Mouse (Mus musculus) intestine, embryonic 15.5 days (tissue): ENCODE results near the gene Neurl2. TPM values are rescaled to one million over a fixed set of nuclear protein-coding genes. Genes with fewer than 3 reads are reported as not detected.
"Not testable (repeated sequence)": the region's sequence is repeated elsewhere in the genome, so short reads cannot be mapped to it uniquely, and the experiment has no call there.

Experiments
- ATAC-seq: fragments of 200-750 bp; cut with Nextera tagmentation; 2 replicates; pipeline ENCODE4 v1.8.0; 2017; ENCODE audit warnings: moderate TSS enrichment, moderate library complexity
- H3K27ac ChIP-seq: fragments of 300-500 bp; sonication (generic); 2 replicates; pipeline ENCODE4 v1.5.1; 2015; ENCODE audit warnings: mild to moderate bottlenecking, inconsistent platforms
- H3K27me3 ChIP-seq: fragments of 300-500 bp; sonication (generic); replicated peaks from 2 replicates; pipeline ENCODE4 v1.6.1; 2015; ENCODE audit warnings: inconsistent platforms
- H3K36me3 ChIP-seq: fragments of 300-500 bp; sonication (generic); 2 replicates; pipeline ENCODE4 v1.6.1; 2015; ENCODE audit warnings: inconsistent platforms
- H3K4me1 ChIP-seq: fragments of 300-500 bp; sonication (generic); replicated peaks from 2 replicates; pipeline ENCODE4 v1.6.1; 2015; ENCODE audit warnings: inconsistent platforms
- H3K4me2 ChIP-seq: fragments of 300-500 bp; sonication (generic); replicated peaks from 2 replicates; pipeline ENCODE4 v1.6.1; 2015; ENCODE audit warnings: mild to moderate bottlenecking, inconsistent platforms
- H3K4me3 ChIP-seq: fragments of 300-500 bp; sonication (generic); replicated peaks from 2 replicates; pipeline ENCODE4 v1.5.1; 2015; ENCODE audit warnings: inconsistent platforms
- H3K9ac ChIP-seq: fragments of 300-500 bp; sonication (generic); 2 replicates; pipeline ENCODE4 v1.6.1; 2015; ENCODE audit warnings: inconsistent platforms
- H3K9me3 ChIP-seq: fragments of 300-500 bp; sonication (generic); 2 replicates; pipeline ENCODE4 v1.6.1; 2016; ENCODE audit warnings: inconsistent platforms
- WGBS: fragments of 180-500 bp; shearing (Covaris S2); methylation state at CpG from one replicate; pipeline ENCODE4 v1.1.7; 2015; 5-methylcytosine and 5-hydroxymethylcytosine counted together
- polyA plus RNA-seq: library from polyadenylated mRNA; unstranded; fragments of >200 nt; fragmentation: Nextera tagmentation; extraction: Ambion mirVana; gene quantifications from 2 replicates; pipeline ENCODE4 v1.2.1, GENCODE M21; 2015

The Neurl2 gene
- polyA plus RNA-seq, 1 experiment from 2014 or later, result 6.8 TPM

GRCm38 (mm10) chr2:164856309-164857100 lies 23.2 kb upstream of the Neurl2 start:
- no peak for ATAC-seq
- no peaks in the 10 kb centered on the region for H3K36me3 ChIP-seq
- H3K27ac ChIP-seq, result no peak overlapping the region
- H3K9ac ChIP-seq, result peak overlapping the region; percentile 48
- H3K27me3 ChIP-seq, result peaks cover 30% of the 10 kb centered on the region
- no peaks in the 10 kb centered on the region for H3K9me3 ChIP-seq
- H3K4me1 ChIP-seq, result peaks cover 34% of the 10 kb centered on the region
- H3K4me3 ChIP-seq, result peak overlapping the region; percentile 44
- 2% methylated on average over 42 of the region's 42 CpGs for WGBS
- peak overlapping the region; percentile 93 for H3K4me2 ChIP-seq

- H3K9ac ChIP-seq, H3K4me2 ChIP-seq, H3K27ac ChIP-seq, H3K9me3 ChIP-seq, H3K4me3 ChIP-seq, H3K36me3 ChIP-seq, ATAC-seq: not testable (repeated sequence)
- Histone ChIP-seq H3K4me1 (peaks cover 29% of the 10 kb centered on the region), H3K27me3 (peaks cover 30% of the 10 kb centered on the region)
- WGBS, result 81% methylated on average over 5 of the region's 5 CpGs
Measured at GRCm38 (mm10) chr2:164855572-164855971, 22.3 kb upstream of the Neurl2 start.

GRCm38 (mm10) chr2:164850061-164850460 lies 16.8 kb upstream of the Neurl2 start:
- H3K4me2 ChIP-seq, result no peak overlapping the region
- no peaks in the 10 kb centered on the region for H3K9me3 ChIP-seq
- no peak overlapping the region for H3K4me3 ChIP-seq
- H3K9ac ChIP-seq, result no peak overlapping the region
- no peak overlapping the region for H3K27ac ChIP-seq
- no peaks in the 10 kb centered on the region for H3K4me1 ChIP-seq
- 82% methylated on average over 8 of the region's 8 CpGs for WGBS
- no peaks in the 10 kb centered on the region for H3K36me3 ChIP-seq
- H3K27me3 ChIP-seq, result peaks cover 5% of the 10 kb centered on the region; the same call in 1 of the 2 replicates
- ATAC-seq, result no peak

GRCm38 (mm10) chr2:164845782-164846181 lies 12.5 kb upstream of the Neurl2 start:
- no peak overlapping the region for H3K4me3 ChIP-seq
- no peak overlapping the region for H3K4me2 ChIP-seq
- no peaks in the 10 kb centered on the region for H3K9me3 ChIP-seq
- WGBS, result 48% methylated on average over 3 of the region's 3 CpGs
- H3K4me1 ChIP-seq, result no peaks in the 10 kb centered on the region
- no peaks in the 10 kb centered on the region for H3K27me3 ChIP-seq
- no peak overlapping the region for H3K9ac ChIP-seq
- ATAC-seq, result no peak
- H3K36me3 ChIP-seq, result no peaks in the 10 kb centered on the region
- no peak overlapping the region for H3K27ac ChIP-seq

- Histone ChIP-seq H3K36me3 (peaks cover 24% of the 10 kb centered on the region), H3K4me1 (peaks cover 13% of the 10 kb centered on the region), H3K27me3 (no peaks in the 10 kb centered on the region), H3K4me2 (peak overlapping the region; percentile 99), H3K9me3 (no peaks in the 10 kb centered on the region), H3K4me3 (peak overlapping the region; percentile 79; the same call in 1 of the 2 replicates), H3K9ac (no peak overlapping the region), H3K27ac (no peak overlapping the region)
- ATAC-seq, result no peak
- WGBS, result 98% methylated on average over 4 of the region's 4 CpGs
Measured at GRCm38 (mm10) chr2:164835164-164835563, 1.9 kb upstream of the Neurl2 start.

- Histone ChIP-seq H3K36me3 (peaks cover 20% of the 10 kb centered on the region), H3K9ac (peak overlapping the region; percentile 85), H3K4me2 (peak overlapping the region; percentile 99), H3K4me3 (peak overlapping the region; percentile 79), H3K27me3 (no peaks in the 10 kb centered on the region), H3K27ac (peak overlapping the region; percentile 92; the same call in 1 of the 2 replicates), H3K4me1 (peaks cover 13% of the 10 kb centered on the region), H3K9me3 (no peaks in the 10 kb centered on the region)
- no peak for ATAC-seq
- WGBS, result 35% methylated on average over 8 of the region's 8 CpGs
Measured at GRCm38 (mm10) chr2:164834531-164834930, 1.3 kb upstream of the Neurl2 start.

GRCm38 (mm10) chr2:164832748-164833301 lies 431 bp downstream of the Neurl2 start, which contains the start of gene Ctsa:
Gene Ctsa (plus strand): TSS chr2:164832873.
- WGBS, result under 1% methylated on average over 35 of the region's 35 CpGs

GRCm38 (mm10) chr2:164832032-164832747 lies 1.1 kb downstream of the Neurl2 start:
- H3K4me2 ChIP-seq, result peak overlapping the region; percentile 99
- H3K4me3 ChIP-seq, result peak overlapping the region; percentile 79
- peak overlapping the region; percentile 92 for H3K27ac ChIP-seq
- no peaks in the 10 kb centered on the region for H3K9me3 ChIP-seq
- no peak for ATAC-seq
- WGBS, result 57% methylated on average over 16 of the region's 16 CpGs
- H3K9ac ChIP-seq, result peak overlapping the region; percentile 85
- H3K36me3 ChIP-seq, result peaks cover 16% of the 10 kb centered on the region; the same call in 1 of the 2 replicates
- no peaks in the 10 kb centered on the region for H3K27me3 ChIP-seq
- peaks cover 13% of the 10 kb centered on the region for H3K4me1 ChIP-seq

More at GRCm38 (mm10) chr2:164832748-164833301, 431 bp downstream of the Neurl2 start, which contains the start of gene Ctsa:
- no peaks in the 10 kb centered on the region for H3K27me3 ChIP-seq
- peaks cover 13% of the 10 kb centered on the region for H3K4me1 ChIP-seq
- peak within 1 kb of the TSS; percentile 85 for H3K9ac ChIP-seq
- H3K4me2 ChIP-seq, result peak within 1 kb of the TSS; percentile 99
- H3K9me3 ChIP-seq, result no peaks in the 10 kb centered on the region
- peak within 1 kb of the TSS; percentile 92 for H3K27ac ChIP-seq
- H3K36me3 ChIP-seq, result peaks cover 11% of the 10 kb centered on the region
- ATAC-seq, result peak; percentile 74
- H3K4me3 ChIP-seq, result peak within 1 kb of the TSS; percentile 79

- Histone ChIP-seq H3K4me3 (no peak overlapping the region), H3K4me2 (no peak overlapping the region), H3K9me3 (no peaks in the 10 kb centered on the region), H3K27ac (no peak overlapping the region), H3K36me3 (peaks cover 14% of the 10 kb centered on the region), H3K4me1 (peaks cover 13% of the 10 kb centered on the region), H3K27me3 (no peaks in the 10 kb centered on the region), H3K9ac (no peak overlapping the region)
- WGBS, result 89% methylated on average over 10 of the region's 10 CpGs
- ATAC-seq, result no peak
Measured at GRCm38 (mm10) chr2:164831029-164831428, 2.2 kb downstream of the Neurl2 start.

- ATAC-seq, result no peak
- H3K4me1 ChIP-seq, result peaks cover 5% of the 10 kb centered on the region
- peaks cover 21% of the 10 kb centered on the region for H3K36me3 ChIP-seq
- no peaks in the 10 kb centered on the region for H3K27me3 ChIP-seq
- H3K9me3 ChIP-seq, result no peaks in the 10 kb centered on the region
- H3K4me3 ChIP-seq, result no peak overlapping the region
- H3K27ac ChIP-seq, result no peak overlapping the region
- no peak overlapping the region for H3K9ac ChIP-seq
- H3K4me2 ChIP-seq, result no peak overlapping the region
- 92% methylated on average over 1 of the region's 1 CpGs for WGBS
Measured at GRCm38 (mm10) chr2:164829090-164829489, 4.2 kb downstream of the Neurl2 start.

GRCm38 (mm10) chr2:164828437-164828836 lies 4.8 kb downstream of the Neurl2 start, which contains the start of gene Spata25:
Gene Spata25 (minus strand): TSS chr2:164828537.
- Histone ChIP-seq H3K36me3 (peaks cover 21% of the 10 kb centered on the region), H3K27ac (no peak within 1 kb of the TSS), H3K9me3 (no peaks in the 10 kb centered on the region), H3K27me3 (no peaks in the 10 kb centered on the region), H3K9ac (no peak within 1 kb of the TSS), H3K4me2 (no peak within 1 kb of the TSS), H3K4me1 (peaks cover 8% of the 10 kb centered on the region), H3K4me3 (no peak within 1 kb of the TSS)
- ATAC-seq, result no peak
- WGBS, result 84% methylated on average over 6 of the region's 6 CpGs
